ENCODE assay signal across 7 mouse cellular contexts in the genomic region with DNA sequence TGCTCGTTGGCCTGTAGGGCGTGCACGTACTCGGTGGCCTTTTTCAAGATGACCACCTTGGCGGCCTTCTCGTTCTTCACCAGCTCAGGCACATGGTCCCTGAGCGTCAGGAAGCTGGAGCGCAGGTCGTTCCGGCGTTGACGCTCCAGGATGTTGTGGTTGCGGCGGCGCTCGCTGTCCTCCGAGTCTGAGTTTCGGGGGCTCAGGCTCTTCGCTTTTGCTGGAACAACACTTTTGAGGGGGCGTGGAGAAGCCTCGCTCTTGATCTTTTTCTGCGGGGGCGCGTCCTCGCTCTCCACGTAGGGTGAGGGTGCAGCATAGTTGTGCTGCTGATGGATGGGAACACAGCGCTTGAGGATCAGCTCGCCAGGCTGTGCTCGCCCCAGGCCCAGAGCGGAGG. TPM values are rescaled to one million over a fixed set of nuclear protein-coding genes. Genes with fewer than 3 reads are reported as not detected.
DNase-seq lines count a peak whose midpoint lies in the region; ATAC-seq lines count a peak whose summit lies in the region.

No protein-coding gene starts in this region.

- 56% methylated on average over 30 of the region's 30 CpGs for WGBS in embryonic facial prominence, embryonic 15.5 days
- 85% methylated on average over 30 of the region's 30 CpGs for WGBS in intestine, embryonic 14.5 days
- 84% methylated on average over 30 of the region's 30 CpGs for WGBS in midbrain, embryonic 15.5 days

- no peaks in the 10 kb centered on the region for H3K36me3 ChIP-seq in embryonic facial prominence, embryonic 15.5 days
- peaks cover 23% of the 10 kb centered on the region for H3K36me3 ChIP-seq in intestine, embryonic 14.5 days (ENCODE audit: control insufficient read depth, insufficient read depth, low read length)
- peaks cover 12% of the 10 kb centered on the region; the same call in 1 of the 2 replicates for H3K36me3 ChIP-seq in midbrain, embryonic 15.5 days (replicated peaks)

- H3K4me3 ChIP-seq in embryonic facial prominence, embryonic 15.5 days (replicated peaks): peak overlapping the region; percentile 71
- peak overlapping the region; percentile 75 for H3K4me3 ChIP-seq in intestine, embryonic 14.5 days (ENCODE audit: low read depth, low read length)
- H3K4me3 ChIP-seq in midbrain, embryonic 15.5 days: peak overlapping the region; percentile 88

- no peak overlapping the region for H3K27ac ChIP-seq in embryonic facial prominence, embryonic 15.5 days (replicated peaks)
- H3K27ac ChIP-seq in intestine, embryonic 14.5 days (ENCODE audit: low read depth): no peak overlapping the region
- H3K27ac ChIP-seq in midbrain, embryonic 15.5 days: no peak overlapping the region

- peak; percentile 28 to 52 for DNase-seq in left cerebral cortex, adult 18-20 months (ENCODE audit: low spot score in 2 of 2)
- no peak for DNase-seq in left cerebral cortex, postnatal 4 days
- DNase-seq in intestine, embryonic 14.5 days (ENCODE audit: low spot score): peak; percentile 55
- no peak for DNase-seq in embryo, embryonic 9.5 days (ENCODE audit: extremely low spot score)
- no peak for DNase-seq in ovary, adult 18-20 months (ENCODE audit: low spot score)

- ATAC-seq in embryonic facial prominence, embryonic 15.5 days (ENCODE audit: insufficient number of reproducible peaks, low FRiP score, low TSS enrichment, low read depth): no peak
- no peak for ATAC-seq in intestine, embryonic 14.5 days (replicated peaks; ENCODE audit: low FRiP score, low TSS enrichment, low read depth)
- ATAC-seq in midbrain, embryonic 15.5 days (replicated peaks): no peak

- H3K9ac ChIP-seq in embryonic facial prominence, embryonic 15.5 days: no peak overlapping the region
- H3K9ac ChIP-seq in intestine, embryonic 14.5 days (ENCODE audit: low read length): no peak overlapping the region
- 0 out of 2 replicates have a peak overlapping the region, but pooled peaks have one; percentile 96 for H3K9ac ChIP-seq in midbrain, embryonic 15.5 days

- no peaks in the 10 kb centered on the region for H3K9me3 ChIP-seq in embryonic facial prominence, embryonic 15.5 days (replicated peaks)
- no peaks in the 10 kb centered on the region for H3K9me3 ChIP-seq in intestine, embryonic 14.5 days (ENCODE audit: control insufficient read depth, low read length)
- no peaks in the 10 kb centered on the region for H3K9me3 ChIP-seq in midbrain, embryonic 15.5 days

- no peaks in the 10 kb centered on the region for H3K27me3 ChIP-seq in embryonic facial prominence, embryonic 15.5 days
- H3K27me3 ChIP-seq in intestine, embryonic 14.5 days (replicated peaks; ENCODE audit: control insufficient read depth, insufficient read depth, low read length): no peaks in the 10 kb centered on the region
- no peaks in the 10 kb centered on the region for H3K27me3 ChIP-seq in midbrain, embryonic 15.5 days (replicated peaks)

- peak overlapping the region; percentile 89 for H3K4me2 ChIP-seq in embryonic facial prominence, embryonic 15.5 days (replicated peaks)
- peak overlapping the region; percentile 80 for H3K4me2 ChIP-seq in intestine, embryonic 14.5 days (ENCODE audit: low read length)
- peak overlapping the region; percentile 76 for H3K4me2 ChIP-seq in midbrain, embryonic 15.5 days

- intact Hi-C loops in left cerebral cortex, postnatal 4 days (cut with DNase I): loop anchor here (5.0 to 10.0 kb wide), 2 partner anchors 160 to 252 kb away; no protein-coding TSS in a partner anchor

- peaks cover 40% of the 10 kb centered on the region for H3K4me1 ChIP-seq in embryonic facial prominence, embryonic 15.5 days
- peaks cover 4% of the 10 kb centered on the region; the same call in 1 of the 2 replicates for H3K4me1 ChIP-seq in intestine, embryonic 14.5 days (replicated peaks; ENCODE audit: control insufficient read depth, insufficient read depth, low read length)
- H3K4me1 ChIP-seq in midbrain, embryonic 15.5 days: peaks cover 23% of the 10 kb centered on the region

RNA-seq across cellular contexts. Expression of gene Mycn, which starts 4.6 kb away (rescaled TPM):
- total RNA-seq in left cerebral cortex, adult 18-20 months (2021): 10 to 100 TPM; 10.8 to 12.8 TPM
- 10 to 100 TPM; 65.1 to 68.8 TPM for total RNA-seq in left cerebral cortex, postnatal 4 days (2021)
- polyA plus RNA-seq in embryonic facial prominence, embryonic 15.5 days (2015; fragmentation: Nextera tagmentation; extraction: Ambion mirVana): 26.8 and 27.6 TPM in 2 replicates
- polyA plus RNA-seq in intestine, embryonic 14.5 days (2014; fragmentation: Nextera tagmentation; extraction: Ambion mirVana): 78.2 and 78.3 TPM in 2 replicates
- polyA plus RNA-seq in midbrain, embryonic 15.5 days (2015; fragmentation: Nextera tagmentation; extraction: Ambion mirVana): 57.8 and 64.5 TPM in 2 replicates

Comparison
In these comparisons a context has a peak if more than half of its experiments do, and no peak if none do; other contexts are left out.
1. DNase-seq: peak in left cerebral cortex, adult 18-20 months (2 of 2) and intestine, embryonic 14.5 days (single experiment); none in left cerebral cortex, postnatal 4 days (single experiment), embryo, embryonic 9.5 days (single experiment) and ovary, adult 18-20 months (single experiment).
2. Peak in every context shown above with its lines, with median percentiles within 50 percentile points of each other: H3K4me2 ChIP-seq and H3K4me3 ChIP-seq.